Mouse (Mus musculus) cerebellum, postnatal 10 days (tissue): ENCODE measurements around the gene Ptov1.

Experiments
- DNase-seq, 2 experiments: peaks; one replicate each; pipeline ENCODE4 v3.0.0; 2021; ENCODE audit warnings: mixed read lengths in 2 of 2

Ptov1 gene

DNA sequence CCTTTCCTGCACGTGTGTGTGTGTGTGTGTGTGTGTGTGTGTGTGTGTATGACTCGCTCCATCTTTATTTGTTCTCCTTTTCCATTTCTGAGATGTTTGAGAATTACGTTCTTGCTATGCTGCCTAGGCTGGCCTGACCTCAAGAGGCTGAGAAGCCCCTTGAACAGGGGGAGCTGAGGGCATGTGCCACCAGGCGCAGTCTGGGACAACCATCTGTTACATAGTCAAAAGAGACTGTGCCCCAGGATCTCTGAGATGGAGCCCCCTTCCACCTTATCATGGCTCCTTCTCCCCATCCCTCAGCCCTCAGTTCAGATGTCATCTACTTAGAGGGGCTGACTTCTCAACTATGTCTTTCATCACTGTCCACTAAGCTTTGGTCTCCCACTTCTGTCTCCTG lies 55.2 kb downstream of the Ptov1 start:
- no peak for DNase-seq

DNA sequence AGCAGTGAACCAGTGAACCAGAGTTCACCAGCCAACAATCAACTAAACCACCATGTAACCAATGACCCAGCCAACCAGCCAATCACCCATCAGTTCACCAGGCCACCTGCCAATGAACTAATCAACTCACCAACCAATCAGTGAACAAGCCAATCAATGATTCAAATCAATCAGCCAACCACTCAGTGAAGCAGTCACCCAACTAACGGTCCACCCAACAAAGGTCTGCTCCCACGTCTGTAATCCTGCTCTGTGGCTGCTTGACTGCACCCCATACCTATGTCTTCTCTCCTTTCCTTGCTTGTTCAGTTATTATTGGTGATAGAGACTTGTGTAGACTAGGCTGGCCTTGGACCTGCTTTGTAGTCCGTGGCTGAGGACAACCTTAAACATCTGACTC lies 55.6 kb downstream of the Ptov1 start:
- DNase-seq, result no peak
